Mouse (Mus musculus): Measurements from ENCODE around the gene Nol11. TPM values are rescaled to one million over a fixed set of nuclear protein-coding genes. Genes with fewer than 3 reads are reported as not detected.

The Nol11 gene
- polyA plus RNA-seq, 1 experiment from 2014 or later, result 50.8 TPM

GRCm38 (mm10) chr11:107223667-107224214 lies 34.6 kb upstream of the Nol11 start:
- no peaks in the 10 kb centered on the region for H3K36me3 ChIP-seq (ENCODE audit: control insufficient read depth, insufficient read depth, low read length)
- no peaks in the 10 kb centered on the region for H3K9me3 ChIP-seq (replicated peaks; ENCODE audit: control insufficient read depth, low read length, poor library complexity, severe bottlenecking)
- H3K4me3 ChIP-seq (ENCODE audit: low read depth, low read length), result no peak overlapping the region
- H3K9ac ChIP-seq (ENCODE audit: low read depth, low read length), result no peak overlapping the region
- no peaks in the 10 kb centered on the region for H3K27me3 ChIP-seq (ENCODE audit: control insufficient read depth, insufficient read depth, low read depth, low read length)
- ATAC-seq, result no peak
- 76% methylated on average over 8 of the region's 8 CpGs for WGBS
- H3K27ac ChIP-seq (ENCODE audit: low read length), result peak overlapping the region; percentile 56
- H3K4me2 ChIP-seq (ENCODE audit: low read length), result no peak overlapping the region
- peaks cover 8% of the 10 kb centered on the region for H3K4me1 ChIP-seq (ENCODE audit: control insufficient read depth, insufficient read depth, low read length)

- peak overlapping the region; percentile 56 for H3K27ac ChIP-seq (ENCODE audit: low read length)
- peak overlapping the region; percentile 29 for H3K4me2 ChIP-seq (ENCODE audit: low read length)
- ATAC-seq, result peak; percentile 17; the same call in 1 of the 2 replicates
- H3K9ac ChIP-seq (ENCODE audit: low read depth, low read length), result no peak overlapping the region
- H3K36me3 ChIP-seq (ENCODE audit: control insufficient read depth, insufficient read depth, low read length), result no peaks in the 10 kb centered on the region
- peaks cover 8% of the 10 kb centered on the region for H3K4me1 ChIP-seq (ENCODE audit: control insufficient read depth, insufficient read depth, low read length)
- H3K27me3 ChIP-seq (ENCODE audit: control insufficient read depth, insufficient read depth, low read depth, low read length), result no peaks in the 10 kb centered on the region
- H3K4me3 ChIP-seq (ENCODE audit: low read depth, low read length), result no peak overlapping the region
- 35% methylated on average over 1 of the region's 1 CpGs for WGBS
- no peaks in the 10 kb centered on the region for H3K9me3 ChIP-seq (replicated peaks; ENCODE audit: control insufficient read depth, low read length, poor library complexity, severe bottlenecking)
These were observed 34.0 kb upstream of the Nol11 start for GRCm38 (mm10) chr11:107223169-107223561.

GRCm38 (mm10) chr11:107222531-107223168 lies 33.5 kb upstream of the Nol11 start:
- peak; percentile 82 for ATAC-seq
- Histone ChIP-seq H3K9me3 (replicated peaks; ENCODE audit: control insufficient read depth, low read length, poor library complexity, severe bottlenecking) (no peaks in the 10 kb centered on the region), H3K4me1 (ENCODE audit: control insufficient read depth, insufficient read depth, low read length) (peaks cover 8% of the 10 kb centered on the region), H3K9ac (ENCODE audit: low read depth, low read length) (no peak overlapping the region; the same call in 1 of the 2 replicates), H3K27me3 (ENCODE audit: control insufficient read depth, insufficient read depth, low read depth, low read length) (no peaks in the 10 kb centered on the region), H3K4me2 (ENCODE audit: low read length) (peak overlapping the region; percentile 29), H3K4me3 (ENCODE audit: low read depth, low read length) (no peak overlapping the region), H3K36me3 (ENCODE audit: control insufficient read depth, insufficient read depth, low read length) (no peaks in the 10 kb centered on the region), H3K27ac (ENCODE audit: low read length) (peak overlapping the region; percentile 56)
- WGBS, result 33% methylated on average over 12 of the region's 12 CpGs

- 91% methylated on average over 9 of the region's 9 CpGs for WGBS
- H3K4me3 ChIP-seq (ENCODE audit: low read depth, low read length), result no peak overlapping the region
- H3K9ac ChIP-seq (ENCODE audit: low read depth, low read length), result no peak overlapping the region
- H3K4me1 ChIP-seq (ENCODE audit: control insufficient read depth, insufficient read depth, low read length), result no peaks in the 10 kb centered on the region
- H3K27ac ChIP-seq (ENCODE audit: low read length), result no peak overlapping the region
- no peaks in the 10 kb centered on the region for H3K9me3 ChIP-seq (replicated peaks; ENCODE audit: control insufficient read depth, low read length, poor library complexity, severe bottlenecking)
- no peak for ATAC-seq
- no peak overlapping the region for H3K4me2 ChIP-seq (ENCODE audit: low read length)
- H3K27me3 ChIP-seq (ENCODE audit: control insufficient read depth, insufficient read depth, low read depth, low read length), result no peaks in the 10 kb centered on the region
- H3K36me3 ChIP-seq (ENCODE audit: control insufficient read depth, insufficient read depth, low read length), result peaks cover 3% of the 10 kb centered on the region; the same call in 1 of the 2 replicates
These were observed 25.9 kb upstream of the Nol11 start for GRCm38 (mm10) chr11:107215111-107215510.

GRCm38 (mm10) chr11:107213745-107214144 lies 24.6 kb upstream of the Nol11 start:
- Histone ChIP-seq H3K4me1 (ENCODE audit: control insufficient read depth, insufficient read depth, low read length) (no peaks in the 10 kb centered on the region), H3K9me3 (replicated peaks; ENCODE audit: control insufficient read depth, low read length, poor library complexity, severe bottlenecking) (no peaks in the 10 kb centered on the region), H3K27ac (ENCODE audit: low read length) (no peak overlapping the region), H3K4me2 (ENCODE audit: low read length) (no peak overlapping the region), H3K4me3 (ENCODE audit: low read depth, low read length) (no peak overlapping the region), H3K36me3 (ENCODE audit: control insufficient read depth, insufficient read depth, low read length) (peaks cover 3% of the 10 kb centered on the region; the same call in 1 of the 2 replicates), H3K27me3 (ENCODE audit: control insufficient read depth, insufficient read depth, low read depth, low read length) (no peaks in the 10 kb centered on the region), H3K9ac (ENCODE audit: low read depth, low read length) (no peak overlapping the region)
- WGBS, result 75% methylated on average over 5 of the region's 5 CpGs
- ATAC-seq, result no peak

- H3K4me1 ChIP-seq (ENCODE audit: control insufficient read depth, insufficient read depth, low read length), result no peaks in the 10 kb centered on the region
- H3K27ac ChIP-seq (ENCODE audit: low read length), result no peak overlapping the region
- H3K36me3 ChIP-seq (ENCODE audit: control insufficient read depth, insufficient read depth, low read length), result peaks cover 3% of the 10 kb centered on the region; the same call in 1 of the 2 replicates
- H3K9ac ChIP-seq (ENCODE audit: low read depth, low read length), result no peak overlapping the region
- H3K27me3 ChIP-seq (ENCODE audit: control insufficient read depth, insufficient read depth, low read depth, low read length), result no peaks in the 10 kb centered on the region
- no peak for ATAC-seq
- no peak overlapping the region for H3K4me2 ChIP-seq (ENCODE audit: low read length)
- no peaks in the 10 kb centered on the region for H3K9me3 ChIP-seq (replicated peaks; ENCODE audit: control insufficient read depth, low read length, poor library complexity, severe bottlenecking)
- 81% methylated on average over 13 of the region's 13 CpGs for WGBS
- no peak overlapping the region for H3K4me3 ChIP-seq (ENCODE audit: low read depth, low read length)
These were observed 20.6 kb upstream of the Nol11 start for GRCm38 (mm10) chr11:107209818-107210217.

- no peak overlapping the region for H3K4me3 ChIP-seq (ENCODE audit: low read depth, low read length)
- no peaks in the 10 kb centered on the region for H3K27me3 ChIP-seq (ENCODE audit: control insufficient read depth, insufficient read depth, low read depth, low read length)
- no peaks in the 10 kb centered on the region for H3K9me3 ChIP-seq (replicated peaks; ENCODE audit: control insufficient read depth, low read length, poor library complexity, severe bottlenecking)
- no peak overlapping the region for H3K4me2 ChIP-seq (ENCODE audit: low read length)
- no peaks in the 10 kb centered on the region for H3K36me3 ChIP-seq (ENCODE audit: control insufficient read depth, insufficient read depth, low read length)
- no peak overlapping the region for H3K27ac ChIP-seq (ENCODE audit: low read length)
- H3K9ac ChIP-seq (ENCODE audit: low read depth, low read length), result no peak overlapping the region
- no peak for ATAC-seq
- no peaks in the 10 kb centered on the region for H3K4me1 ChIP-seq (ENCODE audit: control insufficient read depth, insufficient read depth, low read length)
- WGBS, result 87% methylated on average over 11 of the region's 11 CpGs
These were observed 12.6 kb upstream of the Nol11 start for GRCm38 (mm10) chr11:107201773-107202172.

- H3K9ac ChIP-seq (ENCODE audit: low read depth, low read length), result no peak overlapping the region
- no peaks in the 10 kb centered on the region for H3K27me3 ChIP-seq (ENCODE audit: control insufficient read depth, insufficient read depth, low read depth, low read length)
- no peaks in the 10 kb centered on the region for H3K9me3 ChIP-seq (replicated peaks; ENCODE audit: control insufficient read depth, low read length, poor library complexity, severe bottlenecking)
- WGBS, result 83% methylated on average over 5 of the region's 5 CpGs
- no peak overlapping the region for H3K4me3 ChIP-seq (ENCODE audit: low read depth, low read length)
- no peaks in the 10 kb centered on the region for H3K36me3 ChIP-seq (ENCODE audit: control insufficient read depth, insufficient read depth, low read length)
- no peak for ATAC-seq
- no peaks in the 10 kb centered on the region for H3K4me1 ChIP-seq (ENCODE audit: control insufficient read depth, insufficient read depth, low read length)
- H3K27ac ChIP-seq (ENCODE audit: low read length), result no peak overlapping the region
- no peak overlapping the region for H3K4me2 ChIP-seq (ENCODE audit: low read length)
These were observed 10.1 kb upstream of the Nol11 start for GRCm38 (mm10) chr11:107199281-107199680.

GRCm38 (mm10) chr11:107195334-107195733 lies 6.2 kb upstream of the Nol11 start:
- 60% methylated on average over 2 of the region's 2 CpGs for WGBS
- no peak overlapping the region for H3K9ac ChIP-seq (ENCODE audit: low read depth, low read length)
- no peaks in the 10 kb centered on the region for H3K27me3 ChIP-seq (ENCODE audit: control insufficient read depth, insufficient read depth, low read depth, low read length)
- no peak overlapping the region for H3K4me3 ChIP-seq (ENCODE audit: low read depth, low read length)
- no peak for ATAC-seq
- no peaks in the 10 kb centered on the region for H3K9me3 ChIP-seq (replicated peaks; ENCODE audit: control insufficient read depth, low read length, poor library complexity, severe bottlenecking)
- H3K4me2 ChIP-seq (ENCODE audit: low read length), result no peak overlapping the region
- no peak overlapping the region for H3K27ac ChIP-seq (ENCODE audit: low read length)
- H3K4me1 ChIP-seq (ENCODE audit: control insufficient read depth, insufficient read depth, low read length), result no peaks in the 10 kb centered on the region
- H3K36me3 ChIP-seq (ENCODE audit: control insufficient read depth, insufficient read depth, low read length), result no peaks in the 10 kb centered on the region

All from midbrain, embryonic 16.5 days (tissue).